Mouse (Mus musculus): Measurements from ENCODE around the gene Nelfcd. TPM values are rescaled to one million over a fixed set of nuclear protein-coding genes. Genes with fewer than 3 reads are reported as not detected.

Gene Nelfcd
- polyA plus RNA-seq, 1 experiment from 2014 or later, result 71.7 TPM

DNA sequence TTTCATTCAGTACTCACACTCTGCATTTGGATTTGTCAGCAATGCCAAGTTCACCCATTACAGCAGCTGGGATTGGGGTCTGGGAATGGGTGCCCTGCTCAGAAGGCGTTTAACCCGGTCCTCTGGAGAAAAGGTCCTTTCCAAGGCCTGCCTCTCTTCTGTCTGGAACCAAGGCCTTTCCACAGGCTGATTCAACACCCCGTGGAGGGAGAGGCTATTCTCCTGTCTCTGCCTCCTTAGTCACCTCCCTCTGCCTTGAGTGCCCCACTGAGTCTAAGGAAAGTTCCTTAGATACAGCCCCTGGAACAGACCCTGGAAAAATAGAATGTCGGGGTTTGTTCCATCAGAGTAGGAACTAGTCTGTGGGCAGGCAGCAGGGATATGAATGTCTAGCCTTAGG lies 32.8 kb downstream of the Nelfcd start:
- no peaks in the 10 kb centered on the region for H3K36me3 ChIP-seq (replicated peaks)
- no peak overlapping the region for H3K4me3 ChIP-seq (replicated peaks)
- WGBS (ENCODE audit: insufficient replicate concordance), result 75% methylated on average over 4 of the region's 4 CpGs
- no peak overlapping the region for H3K27ac ChIP-seq (replicated peaks)
- H3K27me3 ChIP-seq, result peaks cover 35% of the 10 kb centered on the region
- no peaks in the 10 kb centered on the region for H3K9me3 ChIP-seq (replicated peaks)
- peaks cover 39% of the 10 kb centered on the region for H3K4me1 ChIP-seq (replicated peaks)
- no peak overlapping the region for H3K4me2 ChIP-seq
- ATAC-seq (ENCODE audit: insufficient read depth), result no peak
- no peak overlapping the region for H3K9ac ChIP-seq

GRCm38 (mm10) chr2:174450353-174450752 lies 34.7 kb downstream of the Nelfcd start, which contains the start of gene Tubb1:
Gene Tubb1, plus strand, starts transcription at chr2:174450695.
- Histone ChIP-seq H3K9ac (no peak within 1 kb of the TSS), H3K36me3 (replicated peaks) (no peaks in the 10 kb centered on the region), H3K27ac (replicated peaks) (peak within 1 kb of the TSS; percentile 91), H3K4me3 (replicated peaks) (no peak within 1 kb of the TSS), H3K27me3 (peaks cover 29% of the 10 kb centered on the region), H3K9me3 (replicated peaks) (no peaks in the 10 kb centered on the region), H3K4me1 (replicated peaks) (peaks cover 49% of the 10 kb centered on the region), H3K4me2 (0 out of 2 replicates have a peak within 1 kb of the TSS, but pooled peaks have one; percentile 0)
- peak; percentile 54 for ATAC-seq (ENCODE audit: insufficient read depth)
- 25% methylated on average over 4 of the region's 4 CpGs for WGBS (ENCODE audit: insufficient replicate concordance)

GRCm38 (mm10) chr2:174453681-174454080 lies 38.1 kb downstream of the Nelfcd start:
- Histone ChIP-seq H3K9me3 (replicated peaks) (no peaks in the 10 kb centered on the region), H3K4me1 (replicated peaks) (peaks cover 49% of the 10 kb centered on the region), H3K9ac (peak overlapping the region; percentile 22; the same call in 1 of the 2 replicates), H3K4me2 (peak overlapping the region; percentile 64), H3K27ac (replicated peaks) (peak overlapping the region; percentile 91), H3K27me3 (peaks cover under 1% of the 10 kb centered on the region; the same call in 1 of the 2 replicates), H3K36me3 (replicated peaks) (no peaks in the 10 kb centered on the region), H3K4me3 (replicated peaks) (peak overlapping the region; percentile 15; the same call in 1 of the 2 replicates)
- ATAC-seq (ENCODE audit: insufficient read depth), result peak; percentile 97
- 25% methylated on average over 7 of the region's 7 CpGs for WGBS (ENCODE audit: insufficient replicate concordance)

- no peak overlapping the region for H3K27ac ChIP-seq (replicated peaks)
- peaks cover 29% of the 10 kb centered on the region for H3K36me3 ChIP-seq (replicated peaks)
- ATAC-seq (ENCODE audit: insufficient read depth), result no peak
- no peak overlapping the region for H3K4me2 ChIP-seq
- H3K9me3 ChIP-seq (replicated peaks), result no peaks in the 10 kb centered on the region
- H3K9ac ChIP-seq, result no peak overlapping the region
- H3K4me3 ChIP-seq (replicated peaks), result no peak overlapping the region
- 53% methylated on average over 2 of the region's 2 CpGs for WGBS (ENCODE audit: insufficient replicate concordance)
- H3K4me1 ChIP-seq (replicated peaks), result peaks cover 26% of the 10 kb centered on the region
- H3K27me3 ChIP-seq, result no peaks in the 10 kb centered on the region; the same call in 1 of the 2 replicates
Observed at GRCm38 (mm10) chr2:174459365-174459764, 43.8 kb downstream of the Nelfcd start.

- peak; percentile 19 for ATAC-seq (ENCODE audit: insufficient read depth)
- Histone ChIP-seq H3K9me3 (replicated peaks) (no peaks in the 10 kb centered on the region), H3K27ac (replicated peaks) (peak overlapping the region; percentile 66), H3K36me3 (replicated peaks) (peaks cover 68% of the 10 kb centered on the region), H3K4me1 (replicated peaks) (peaks cover 24% of the 10 kb centered on the region), H3K4me3 (replicated peaks) (peak overlapping the region; percentile 76), H3K27me3 (no peaks in the 10 kb centered on the region), H3K9ac (peak overlapping the region; percentile 76), H3K4me2 (peak overlapping the region; percentile 92)
- 26% methylated on average over 10 of the region's 10 CpGs for WGBS (ENCODE audit: insufficient replicate concordance)
Observed at GRCm38 (mm10) chr2:174463370-174463769, 47.8 kb downstream of the Nelfcd start.

GRCm38 (mm10) chr2:174463789-174464523 lies 48.4 kb downstream of the Nelfcd start, which contains the start of gene Atp5e:
Gene Atp5e, minus strand, starts transcription at chr2:174464105.
- Histone ChIP-seq H3K27ac (replicated peaks) (peak within 1 kb of the TSS; percentile 66), H3K4me2 (peak within 1 kb of the TSS; percentile 92), H3K4me1 (replicated peaks) (peaks cover 26% of the 10 kb centered on the region), H3K27me3 (no peaks in the 10 kb centered on the region), H3K36me3 (replicated peaks) (peaks cover 74% of the 10 kb centered on the region), H3K9ac (peak within 1 kb of the TSS; percentile 76), H3K9me3 (replicated peaks) (no peaks in the 10 kb centered on the region), H3K4me3 (replicated peaks) (peak within 1 kb of the TSS; percentile 76)
- ATAC-seq (ENCODE audit: insufficient read depth), result peak; percentile 100
- 2% methylated on average over 48 of the region's 48 CpGs for WGBS (ENCODE audit: insufficient replicate concordance)

- no peak for ATAC-seq (ENCODE audit: insufficient read depth)
- WGBS (ENCODE audit: insufficient replicate concordance), result 12% methylated on average over 4 of the region's 4 CpGs
- Histone ChIP-seq H3K27me3 (no peaks in the 10 kb centered on the region), H3K4me1 (replicated peaks) (peaks cover 47% of the 10 kb centered on the region), H3K9ac (no peak overlapping the region), H3K4me2 (peak overlapping the region; percentile 83), H3K36me3 (replicated peaks) (peaks cover 64% of the 10 kb centered on the region), H3K9me3 (replicated peaks) (no peaks in the 10 kb centered on the region), H3K4me3 (replicated peaks) (no peak overlapping the region), H3K27ac (replicated peaks) (0 out of 2 replicates have a peak overlapping the region, but pooled peaks have one; percentile 90)
Observed at GRCm38 (mm10) chr2:174470333-174470732, 54.7 kb downstream of the Nelfcd start.

GRCm38 (mm10) chr2:174470786-174471405 lies 55.3 kb downstream of the Nelfcd start:
- H3K9me3 ChIP-seq (replicated peaks), result no peaks in the 10 kb centered on the region
- H3K4me2 ChIP-seq, result peak overlapping the region; percentile 83
- peaks cover 58% of the 10 kb centered on the region for H3K36me3 ChIP-seq (replicated peaks)
- ATAC-seq (ENCODE audit: insufficient read depth), result no peak
- H3K27me3 ChIP-seq, result no peaks in the 10 kb centered on the region
- H3K4me3 ChIP-seq (replicated peaks), result peak overlapping the region; percentile 91
- peak overlapping the region; percentile 90 for H3K27ac ChIP-seq (replicated peaks)
- H3K9ac ChIP-seq, result peak overlapping the region; percentile 94; the same call in 1 of the 2 replicates
- WGBS (ENCODE audit: insufficient replicate concordance), result 81% methylated on average over 7 of the region's 7 CpGs
- peaks cover 47% of the 10 kb centered on the region for H3K4me1 ChIP-seq (replicated peaks)

- Histone ChIP-seq H3K4me1 (replicated peaks) (peaks cover 50% of the 10 kb centered on the region), H3K27me3 (no peaks in the 10 kb centered on the region), H3K9ac (peak overlapping the region; percentile 94), H3K36me3 (replicated peaks) (peaks cover 43% of the 10 kb centered on the region), H3K27ac (replicated peaks) (peak overlapping the region; percentile 90), H3K9me3 (replicated peaks) (no peaks in the 10 kb centered on the region), H3K4me3 (replicated peaks) (peak overlapping the region; percentile 91), H3K4me2 (peak overlapping the region; percentile 83)
- ATAC-seq (ENCODE audit: insufficient read depth), result peak; percentile 15
- 3% methylated on average over 30 of the region's 30 CpGs for WGBS (ENCODE audit: insufficient replicate concordance)
Observed at GRCm38 (mm10) chr2:174472407-174472806, 56.8 kb downstream of the Nelfcd start.

DNA sequence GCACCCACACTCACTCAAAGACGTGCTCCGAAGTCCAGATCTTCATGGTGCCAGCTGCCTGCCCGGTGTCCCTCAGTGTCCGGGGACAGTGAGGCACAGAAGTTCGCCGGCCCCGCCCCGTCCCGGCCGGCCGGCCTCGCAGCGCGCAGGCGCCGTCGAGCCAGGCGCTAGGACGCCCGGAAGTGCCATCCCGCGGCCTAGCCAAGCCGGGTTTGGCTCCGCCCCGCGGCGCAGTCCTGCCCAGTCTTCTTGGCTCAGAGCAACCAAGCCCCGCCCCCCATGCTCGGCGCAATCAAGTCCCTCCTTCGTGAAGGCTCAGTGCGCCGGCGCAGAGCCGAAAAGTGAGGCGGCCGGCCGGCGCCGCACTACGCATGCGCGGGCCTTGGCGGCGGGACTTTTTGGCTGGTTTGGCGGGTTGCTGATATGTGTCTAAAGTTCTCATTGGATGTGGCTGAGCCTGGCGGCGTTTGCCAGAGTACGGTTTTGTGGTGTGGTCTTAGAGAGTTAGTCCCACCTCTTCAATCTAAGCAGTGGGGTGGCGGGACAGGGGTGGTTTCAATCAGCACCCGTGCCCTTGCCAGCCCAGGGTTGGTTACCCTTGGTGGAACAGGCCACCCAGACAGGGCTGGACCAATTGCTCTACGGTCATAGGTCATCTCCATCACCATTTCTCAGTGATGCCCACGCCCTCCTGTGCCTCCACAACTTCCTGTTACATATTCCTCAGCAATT lies 57.4 kb downstream of the Nelfcd start, which contains the start of gene Prelid3b:
Prelid3b (minus strand) TSS at position 264 of the 732 bp plus-strand sequence.
- under 1% methylated on average over 53 of the region's 53 CpGs for WGBS (ENCODE audit: insufficient replicate concordance)
- H3K4me2 ChIP-seq, result peak within 1 kb of the TSS; percentile 93
- H3K9ac ChIP-seq, result peak within 1 kb of the TSS; percentile 94
- H3K36me3 ChIP-seq (replicated peaks), result peaks cover 39% of the 10 kb centered on the region
- H3K4me1 ChIP-seq (replicated peaks), result peaks cover 50% of the 10 kb centered on the region
- H3K4me3 ChIP-seq (replicated peaks), result peak within 1 kb of the TSS; percentile 91
- peak within 1 kb of the TSS; percentile 96 for H3K27ac ChIP-seq (replicated peaks)
- no peaks in the 10 kb centered on the region for H3K27me3 ChIP-seq
- peak; percentile 95 for ATAC-seq (ENCODE audit: insufficient read depth)
- H3K9me3 ChIP-seq (replicated peaks), result no peaks in the 10 kb centered on the region
